Mouse (Mus musculus) gastrocnemius, postnatal 10 days (tissue): ENCODE data around the gene Rfpl4b. TPM values are rescaled to one million over a fixed set of nuclear protein-coding genes. Genes with fewer than 3 reads are reported as not detected.
"Not testable (repeated sequence)": the region's sequence is repeated elsewhere in the genome, so short reads cannot be mapped to it uniquely, and the experiment has no call there.

Experiments used
- DNase-seq: peaks from one replicate; pipeline ENCODE4 v3.0.0; 2021; ENCODE audit warnings: mixed read lengths
- long read RNA-seq, 2 experiments: library from polyadenylated mRNA; stranded (forward); transcript quantifications; one replicate each; pipeline ENCODE4 v2.0.0; 2021
- total RNA-seq, 2 experiments: library from RNA; stranded (reverse); gene quantifications; 2 replicates each; pipeline ENCODE4 v1.2.3; 2021

The Rfpl4b gene
- not detected for total RNA-seq
- long read RNA-seq, experiment 1, result 0 reads
- long read RNA-seq, experiment 2, result 0 reads

DNA sequence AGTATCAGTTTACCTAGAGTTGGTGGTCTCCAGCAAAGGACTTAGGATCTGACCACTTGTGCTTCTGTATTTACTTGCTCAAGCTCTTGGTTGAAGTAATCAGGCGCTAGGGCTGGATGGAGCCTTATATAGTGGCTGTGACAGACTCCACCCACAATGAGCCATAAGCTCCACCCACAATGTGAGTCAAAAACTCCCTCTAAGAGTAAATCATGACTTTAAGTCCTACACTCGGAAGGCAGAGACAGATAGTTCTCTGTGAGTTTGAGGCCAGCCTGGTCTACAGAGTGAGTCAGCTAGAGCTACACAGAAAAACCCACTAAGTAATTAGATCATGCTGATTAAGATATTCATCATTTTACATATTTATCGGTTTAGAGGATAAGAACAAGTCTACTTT lies at the start of gene Rfpl4b:
TSS of gene Rfpl4b (minus strand) at position 101 of the 400 bp plus-strand sequence.
- no peak for DNase-seq

DNA sequence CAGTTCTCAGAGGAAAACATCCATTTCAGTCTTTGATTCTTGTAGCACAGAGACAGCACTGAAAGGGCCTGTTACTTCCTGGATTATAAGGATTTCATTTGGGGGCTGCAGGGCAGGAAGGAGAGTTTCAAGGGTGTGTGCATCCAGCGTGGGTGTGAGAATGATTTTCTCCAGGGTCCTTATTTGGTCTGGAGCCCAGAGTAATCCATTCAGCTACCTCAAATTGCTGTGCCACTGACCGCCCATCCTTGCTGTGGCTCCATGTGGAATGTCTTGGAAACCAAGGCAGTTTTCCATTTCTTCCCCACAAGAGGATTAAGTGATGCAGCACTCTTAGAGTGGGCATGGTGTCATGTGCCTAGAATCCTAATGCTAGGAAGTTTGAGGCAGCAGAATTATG lies 33.6 kb upstream of the Rfpl4b start:
- DNase-seq, result no peak

DNA sequence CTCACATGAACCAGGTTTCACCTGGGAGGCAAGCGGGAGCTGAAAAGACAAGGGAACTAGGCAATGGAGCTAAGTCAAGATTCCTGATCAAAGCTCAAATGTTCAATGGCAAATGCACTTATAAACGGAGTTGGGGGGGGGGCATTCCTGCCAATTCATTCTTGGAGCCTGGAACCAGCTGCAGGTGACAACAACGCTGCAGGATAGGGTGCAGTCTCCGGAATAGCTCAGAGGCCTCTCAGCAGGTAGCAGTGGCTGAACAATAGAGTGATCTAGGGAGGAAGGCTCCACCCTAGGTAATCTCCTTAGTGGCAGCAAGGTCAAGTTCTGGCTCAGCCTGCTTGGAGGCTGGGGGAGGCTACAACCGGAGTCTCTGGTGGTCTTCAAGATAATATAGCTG lies 28.4 kb upstream of the Rfpl4b start:
- DNase-seq, result not testable (repeated sequence)

DNA sequence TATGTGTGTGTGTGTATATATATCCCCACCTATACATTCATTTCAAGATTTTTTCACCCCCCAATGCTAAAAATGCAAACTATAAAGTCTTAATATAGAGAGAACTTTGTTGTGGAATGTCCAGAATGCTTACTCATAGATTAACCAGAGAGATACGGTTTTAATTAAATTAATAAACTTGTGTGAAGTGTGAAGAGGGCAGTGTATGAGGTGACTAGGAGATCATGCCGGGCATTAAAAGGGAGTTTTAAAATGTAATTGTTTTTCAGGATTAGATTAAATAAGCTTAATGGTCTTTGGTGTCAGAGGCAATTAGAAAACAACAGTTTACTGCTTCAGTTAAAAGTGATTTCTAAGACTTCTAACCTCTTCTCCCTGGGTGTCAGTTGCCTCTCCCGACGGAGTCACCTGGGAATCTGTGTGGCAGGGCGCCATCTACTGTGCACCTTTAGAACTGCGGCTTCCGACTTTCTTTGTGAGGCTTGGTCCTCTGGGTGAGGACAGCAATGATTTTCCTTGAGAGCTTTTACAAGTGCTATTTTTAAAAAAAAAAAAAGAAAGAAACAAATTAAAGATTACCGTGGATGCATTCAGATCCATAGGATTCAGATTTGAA lies 27.4 kb upstream of the Rfpl4b start:
- DNase-seq, result peak; percentile 87

DNA sequence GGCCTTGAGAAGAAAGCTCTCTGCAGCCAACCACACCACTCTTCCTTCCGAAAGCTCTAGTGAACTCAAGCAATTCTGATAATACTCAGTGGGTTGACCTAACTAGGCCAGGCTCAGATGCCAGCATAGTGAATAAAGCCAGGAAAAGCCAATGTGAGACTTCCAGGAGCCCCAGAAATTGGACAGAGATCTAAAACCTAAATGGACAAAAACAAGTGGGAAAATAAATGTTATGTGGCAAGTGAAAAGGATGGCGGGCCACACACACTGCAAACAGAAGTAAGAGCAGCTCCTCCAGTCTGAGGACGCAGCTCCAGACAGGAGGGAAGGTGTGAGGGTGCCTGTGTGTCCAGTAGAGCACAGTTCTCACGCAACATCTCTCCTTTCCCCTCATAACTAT lies 26.7 kb upstream of the Rfpl4b start:
- DNase-seq, result no peak

DNA sequence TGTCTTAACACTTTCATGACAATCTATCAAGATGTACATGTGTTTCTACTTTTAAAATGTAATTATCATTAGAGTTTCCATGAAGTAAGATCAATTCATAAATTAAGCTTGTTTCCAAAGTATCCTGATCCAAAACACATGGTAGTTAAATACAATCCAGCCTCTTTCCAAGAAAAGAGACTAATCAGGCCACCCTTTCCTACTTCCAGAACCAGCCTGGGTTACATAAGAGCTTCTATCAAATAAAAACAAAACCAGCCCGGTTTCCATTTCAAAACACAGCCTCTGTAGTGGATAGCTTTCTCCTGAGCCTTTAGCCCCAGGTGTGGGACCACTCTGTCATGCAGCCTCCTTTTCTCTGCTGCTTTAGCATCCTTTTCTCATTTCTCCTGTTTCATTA lies 2.2 kb upstream of the Rfpl4b start:
- DNase-seq, result no peak

DNA sequence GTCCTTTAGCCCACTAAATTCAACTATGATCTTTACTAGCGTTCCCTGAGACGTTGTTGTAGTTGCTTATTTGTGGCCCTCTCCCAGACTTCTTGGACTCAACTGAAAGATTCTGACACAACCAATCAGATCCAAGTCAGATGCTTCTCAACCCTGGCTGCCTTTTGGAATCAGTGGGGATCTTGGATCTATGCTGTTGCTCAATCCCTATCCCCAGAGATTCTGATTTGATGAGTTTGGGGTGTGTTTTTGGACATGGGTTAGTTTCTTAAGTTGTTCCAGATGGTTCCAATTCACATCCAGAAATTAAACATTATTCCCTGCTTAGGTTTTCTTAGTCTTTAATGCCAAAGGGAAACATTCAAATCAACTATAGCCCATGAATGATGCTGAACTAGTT lies 15.5 kb downstream of the Rfpl4b start:
- DNase-seq, result no peak

DNA sequence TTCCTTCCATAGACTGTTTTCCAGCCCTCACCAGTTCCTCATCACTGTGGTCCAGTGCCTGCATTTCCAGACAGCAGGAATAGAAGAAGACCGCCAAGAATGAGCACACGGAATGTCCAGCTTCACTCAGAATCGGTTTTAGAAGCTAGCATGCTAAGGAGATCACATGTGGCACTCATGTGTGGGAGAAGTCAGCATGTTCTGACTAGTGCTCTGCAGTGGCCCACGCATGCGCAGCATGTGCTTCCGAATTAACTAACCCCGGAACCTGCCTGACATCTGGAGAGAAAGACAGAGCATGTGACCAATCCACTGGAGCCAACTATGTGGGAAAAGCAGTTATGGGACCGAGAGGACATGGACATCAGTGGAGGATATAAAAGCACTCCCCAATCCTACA lies 17.5 kb downstream of the Rfpl4b start:
- DNase-seq, result no peak

DNA sequence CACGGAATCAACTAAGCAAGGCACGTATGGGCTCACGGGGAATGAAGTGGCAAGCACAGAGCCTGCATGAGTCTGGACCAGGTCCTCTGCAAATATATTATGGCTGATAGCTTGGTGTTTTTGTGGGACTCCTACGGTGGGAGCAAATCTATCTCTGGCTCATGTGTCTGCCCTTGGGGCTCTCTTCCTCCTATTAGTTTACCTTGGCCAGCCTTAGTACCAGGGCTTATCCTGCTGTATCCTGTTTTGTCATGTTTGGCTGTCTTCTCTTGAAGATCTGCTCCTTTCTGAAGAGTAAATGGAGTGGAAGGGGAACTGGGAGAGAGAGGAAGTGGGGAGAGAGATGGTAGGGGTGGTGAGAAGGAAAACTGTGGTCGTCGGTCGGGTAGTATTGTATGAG lies 18.3 kb downstream of the Rfpl4b start:
- no peak for DNase-seq

DNA sequence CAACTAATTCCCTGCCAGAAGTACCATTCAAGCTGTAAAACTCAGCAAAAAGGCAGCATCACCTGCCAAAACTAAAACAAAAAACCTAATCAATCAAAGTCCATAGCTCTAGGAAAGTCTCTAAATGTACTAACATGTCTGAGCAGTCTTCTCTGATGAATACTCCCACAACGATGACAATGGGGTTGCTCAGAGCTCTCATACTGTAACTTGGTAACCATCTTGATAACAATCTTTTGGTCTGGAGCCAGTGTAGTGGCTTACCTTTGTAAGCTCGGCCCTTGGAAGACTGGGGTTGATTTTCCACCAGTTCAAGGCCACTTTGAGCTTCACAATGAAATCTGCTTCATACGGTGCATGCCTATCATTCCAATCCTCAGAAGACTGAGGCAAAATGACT lies 33.0 kb downstream of the Rfpl4b start:
- no peak for DNase-seq

Other genes starting within 250 kb of the Rfpl4b start
- 100 to 1,000 TPM in 1 of 2 experiments, 10 to 100 TPM in 1; 99.0 to 129 TPM for gene Lama4, start 143.7 kb upstream of the Rfpl4b start, total RNA-seq